Mouse (Mus musculus): ENCODE measurements around the gene Rpl26. TPM values are rescaled to one million over a fixed set of nuclear protein-coding genes. Genes with fewer than 3 reads are reported as not detected.
"Not testable (repeated sequence)": the region's sequence is repeated elsewhere in the genome, so short reads cannot be mapped to it uniquely, and the experiment has no call there.

The Rpl26 gene
- total RNA-seq, 2 experiments from 2014 or later = 992 to 1,013 TPM

- DNase-seq = no peak
These were observed 13.2 kb downstream of the Rpl26 start for GRCm38 (mm10) chr11:68914566-68914965.

- DNase-seq = no peak
These were observed 21.8 kb downstream of the Rpl26 start for GRCm38 (mm10) chr11:68923191-68923590.

- DNase-seq = no peak
These were observed 23.4 kb downstream of the Rpl26 start for GRCm38 (mm10) chr11:68924749-68925148.

GRCm38 (mm10) chr11:68926981-68927380 is 25.6 kb downstream of the Rpl26 start, which contains the start of gene Odf4:
Gene Odf4, minus strand, starts transcription at chr11:68927081.
- DNase-seq = no peak

GRCm38 (mm10) chr11:68929947-68930346 is 28.6 kb downstream of the Rpl26 start:
- no peak for DNase-seq

- no peak for DNase-seq
These were observed 32.6 kb downstream of the Rpl26 start for GRCm38 (mm10) chr11:68933885-68934507.

- DNase-seq = not testable (repeated sequence)
These were observed 35.6 kb downstream of the Rpl26 start for GRCm38 (mm10) chr11:68936951-68937350.

- DNase-seq = peak; percentile 70
These were observed 38.3 kb downstream of the Rpl26 start for GRCm38 (mm10) chr11:68939451-68940304.

GRCm38 (mm10) chr11:68940516-68940915 is 39.1 kb downstream of the Rpl26 start:
- no peak for DNase-seq

- DNase-seq = no peak
These were observed 41.3 kb downstream of the Rpl26 start for GRCm38 (mm10) chr11:68942731-68943130.

- no peak for DNase-seq
These were observed 43.9 kb downstream of the Rpl26 start for GRCm38 (mm10) chr11:68945245-68945644.

- no peak for DNase-seq
These were observed 44.6 kb downstream of the Rpl26 start for GRCm38 (mm10) chr11:68946001-68946400.

GRCm38 (mm10) chr11:68946806-68947440 is 45.5 kb downstream of the Rpl26 start:
- no peak for DNase-seq

GRCm38 (mm10) chr11:68947542-68947993 is 46.2 kb downstream of the Rpl26 start:
- DNase-seq = no peak

GRCm38 (mm10) chr11:68953903-68954302 is 52.5 kb downstream of the Rpl26 start:
- DNase-seq = no peak

GRCm38 (mm10) chr11:68954408-68954807 is 53.0 kb downstream of the Rpl26 start:
- no peak for DNase-seq

- no peak for DNase-seq
These were observed 54.1 kb downstream of the Rpl26 start for GRCm38 (mm10) chr11:68955473-68955872.

GRCm38 (mm10) chr11:68956107-68956506 is 54.7 kb downstream of the Rpl26 start:
- DNase-seq = no peak

Other genes with a start within 250 kb of the Rpl26 start
- gene Myh10, start 210.0 kb upstream of the Rpl26 start, total RNA-seq (2021) = 10 to 100 TPM; 27.2 to 34.8 TPM
- gene Ndel1, start 29.7 kb upstream of the Rpl26 start, total RNA-seq (2021) = 10 to 100 TPM; 58.3 to 68.8 TPM
- gene Rnf222, start 13.0 kb upstream of the Rpl26 start, total RNA-seq (2021) = not detected
- gene Odf4, start 25.5 kb downstream of the Rpl26 start, total RNA-seq (2021) = not detected
- 10 to 100 TPM; 13.0 to 17.1 TPM for gene Arhgef15, start 55.9 kb downstream of the Rpl26 start, total RNA-seq (2021)
- gene Slc25a35, start 66.5 kb downstream of the Rpl26 start, total RNA-seq (2021) = 1 to 10 TPM; 2.3 to 3.7 TPM
- 10 to 100 TPM; 45.0 to 57.6 TPM for gene Rangrf, start 73.6 kb downstream of the Rpl26 start, total RNA-seq (2021)
- 10 to 100 TPM in 1 of 2 experiments, 1 to 10 TPM in 1; 7.8 to 11.2 TPM for gene Pfas, start 106.9 kb downstream of the Rpl26 start, total RNA-seq (2021)
- gene Ctc1, start 114.3 kb downstream of the Rpl26 start, total RNA-seq (2021) = 10 to 100 TPM; 11.2 to 17.2 TPM
- 10 to 100 TPM; 10.2 to 11.6 TPM for gene Aurkb, start 144.1 kb downstream of the Rpl26 start, total RNA-seq (2021)
- gene Borcs6, start 158.1 kb downstream of the Rpl26 start, total RNA-seq (2021) = 10 to 100 TPM; 12.6 to 13.9 TPM
- 1 to 10 TPM; 4.3 to 5.2 TPM for gene Tmem107, start 169.2 kb downstream of the Rpl26 start, total RNA-seq (2021)
- gene Vamp2, start 186.9 kb downstream of the Rpl26 start, total RNA-seq (2021) = 10 to 100 TPM; 52.4 to 55.8 TPM
- 10 to 100 TPM; 17.5 to 78.6 TPM for gene Per1, start 193.6 kb downstream of the Rpl26 start, total RNA-seq (2021)
- gene Hes7, start 218.8 kb downstream of the Rpl26 start, total RNA-seq (2021) = not detected
- under 1 TPM; 0.27 to 0.49 TPM for gene 9130213A22Rik, start 221.0 kb downstream of the Rpl26 start, total RNA-seq (2021)
- under 1 TPM in 1 of 2 experiments, not detected in 1; 0.27 TPM for gene Aloxe3, start 224.3 kb downstream of the Rpl26 start, total RNA-seq (2021)

Data from gastrocnemius, postnatal 10 days (tissue).